Mouse (Mus musculus) mammary gland, adult 2 months (tissue): ENCODE measurements around the gene Klrb1b. TPM values are rescaled to one million over a fixed set of nuclear protein-coding genes. Genes with fewer than 3 reads are reported as not detected.

Experiments used
- polyA plus RNA-seq: library from polyadenylated mRNA; depleted of rRNA; stranded (reverse); fragments of >200 nt; gene quantifications from 2 replicates; pipeline ENCODE4 v1.2.3, GENCODE M21; 2012; ENCODE audit warnings: low replicate concordance; rRNA removed

Gene Klrb1b
- 0.44 and 0.72 TPM in 2 replicates for polyA plus RNA-seq

GRCm38 (mm10) chr6:128826132-128826531 lies at the start of gene Klrb1b, which contains the start of gene Gm44511:
Gene Klrb1b (minus strand): TSS chr6:128826331.
Gene Gm44511 (minus strand): TSS chr6:128826315.

GRCm38 (mm10) chr6:128789115-128789514 lies 37.0 kb downstream of the Klrb1b start, which contains the start of gene Klrb1c:
Gene Klrb1c (minus strand): TSS chr6:128789215.

Other genes with a start within 250 kb of the Klrb1b start
- not detected in 2 replicates for gene A2ml1, start 244.7 kb downstream of the Klrb1b start, polyA plus RNA-seq
- 1.6 and 3.0 TPM in 2 replicates for gene Klrb1a, start 202.8 kb downstream of the Klrb1b start, polyA plus RNA-seq
- not detected in 2 replicates for gene Clec2h, start 163.9 kb downstream of the Klrb1b start, polyA plus RNA-seq
- not detected in 2 replicates for gene Klrb1, start 103.3 kb downstream of the Klrb1b start, polyA plus RNA-seq
- gene Klrb1c, start 37.1 kb downstream of the Klrb1b start, polyA plus RNA-seq, result 0.74 and 1.3 TPM in 2 replicates
- not detected in 2 replicates for gene Gm44511, start within 50 bp of the Klrb1b start, polyA plus RNA-seq
- 1.7 and 2.9 TPM in 2 replicates for gene Clec2i, start 61.3 kb upstream of the Klrb1b start, polyA plus RNA-seq
- 2.2 and 4.7 TPM in 2 replicates for gene BC035044, start 64.8 kb upstream of the Klrb1b start, polyA plus RNA-seq
- gene Clec2g, start 108.0 kb upstream of the Klrb1b start, polyA plus RNA-seq, result not detected in 2 replicates
- 0.73 and 1.0 TPM in 2 replicates for gene Klrb1f, start 219.6 kb upstream of the Klrb1b start, polyA plus RNA-seq